Mouse (Mus musculus): Measurements from ENCODE around the gene Bod1.

DNA sequence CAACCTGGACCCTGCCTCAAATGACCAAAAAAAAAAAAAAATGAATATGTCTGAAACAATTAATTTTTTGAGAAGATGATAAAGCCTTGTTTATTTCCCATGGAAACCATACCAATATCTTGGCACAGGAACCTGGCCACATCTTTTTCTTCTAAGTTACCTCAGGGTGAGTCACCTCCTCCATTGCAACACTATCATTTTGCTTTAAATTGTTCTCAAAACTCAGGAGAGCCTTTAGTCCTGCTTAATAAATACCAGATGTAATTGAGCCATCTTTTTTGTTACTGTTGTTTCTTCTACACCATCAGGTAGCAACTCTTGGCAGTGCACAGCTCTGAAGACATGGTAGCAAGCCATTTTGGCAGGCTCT is 13.9 kb downstream of the Bod1 start:
- TF ChIP-seq CTCF (IDR thresholded peaks at IDR 0.05): no peak
- no peak for TF ChIP-seq EP300 (IDR thresholded peaks at IDR 0.05)

Data from lung, postnatal 0 days (tissue).